Mouse (Mus musculus) naive thymus-derived CD4-positive, alpha-beta T cell, adult 2 months (primary cell): ENCODE measurements around the gene Rspry1.

Source experiments
- DNase-seq: peaks from one replicate; pipeline ENCODE4 v3.0.0-alpha.2; 2011; ENCODE audit warnings: low read depth

The Rspry1 gene

DNA sequence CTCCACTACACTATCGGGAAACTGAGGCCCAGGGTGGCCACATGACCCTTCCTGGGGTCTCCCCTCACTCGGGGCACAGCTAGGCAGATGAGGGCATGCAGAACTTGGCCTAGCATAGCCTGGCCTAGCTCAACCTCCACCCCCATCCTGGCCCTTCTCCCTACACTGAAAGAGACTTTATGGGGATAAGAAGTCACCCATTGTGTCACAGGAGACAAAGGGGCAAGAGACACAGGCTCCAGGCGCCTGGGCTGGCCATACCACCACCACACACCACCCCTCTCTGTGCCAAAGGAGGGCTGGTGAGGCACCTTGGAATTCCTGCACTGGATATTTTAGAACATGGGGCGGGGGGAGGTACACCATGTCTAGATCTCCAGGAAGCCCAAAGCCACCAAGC is 82.5 kb downstream of the Rspry1 start:
- DNase-seq = no peak

- no peak for DNase-seq
Observed at GRCm38 (mm10) chr8:94685953-94686352, 84.2 kb downstream of the Rspry1 start.

GRCm38 (mm10) chr8:94694701-94695100 is 93.0 kb downstream of the Rspry1 start:
- DNase-seq = no peak

- DNase-seq = peak; percentile 15
Observed at GRCm38 (mm10) chr8:94695341-94695993, 93.7 kb downstream of the Rspry1 start.

GRCm38 (mm10) chr8:94695994-94696384 is 94.3 kb downstream of the Rspry1 start, which contains the start of gene Pllp:
TSS of gene Pllp (minus strand) at chr8:94696278.
- peak; percentile 41 for DNase-seq

DNA sequence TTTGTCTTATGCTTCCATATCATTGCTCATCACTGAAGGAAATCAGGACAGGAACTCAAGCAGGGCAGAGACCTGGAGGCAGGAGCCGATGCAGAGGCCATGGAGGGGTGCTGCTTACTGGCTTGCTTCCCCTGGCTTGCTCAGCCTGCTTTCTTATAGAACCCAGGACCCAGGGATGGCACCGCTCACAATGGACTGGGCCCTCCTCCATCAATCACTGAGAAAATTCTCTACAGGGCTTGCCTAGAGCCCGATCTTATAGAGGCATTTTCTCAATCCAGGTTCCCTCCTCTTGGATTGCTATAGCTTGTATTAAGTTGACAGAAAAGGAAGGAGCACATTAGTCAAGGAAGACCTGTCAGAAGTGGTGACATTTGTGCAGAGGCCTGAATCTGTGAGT is 94.8 kb downstream of the Rspry1 start:
- no peak for DNase-seq

GRCm38 (mm10) chr8:94697956-94698355 is 96.2 kb downstream of the Rspry1 start:
- DNase-seq = no peak

DNA sequence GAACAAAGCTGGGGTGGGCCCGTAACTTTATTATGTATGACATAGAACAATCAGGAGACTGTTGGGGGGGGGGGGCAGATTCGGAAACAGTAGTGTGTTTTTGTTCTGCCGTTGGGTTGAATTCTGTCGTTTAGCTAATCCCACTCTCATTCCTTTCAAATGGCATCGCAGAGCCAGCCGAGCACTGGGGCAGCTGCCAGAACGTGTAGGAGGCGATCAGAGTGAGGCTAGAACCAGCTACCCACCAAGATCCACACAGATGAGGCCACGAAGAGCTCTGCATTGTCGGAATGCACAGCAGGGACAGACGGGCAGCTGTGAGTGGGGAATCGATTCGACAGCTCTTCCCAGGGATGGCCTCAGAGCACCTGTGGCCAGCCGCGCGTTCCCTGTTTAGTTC is 97.6 kb downstream of the Rspry1 start:
- no peak for DNase-seq

DNA sequence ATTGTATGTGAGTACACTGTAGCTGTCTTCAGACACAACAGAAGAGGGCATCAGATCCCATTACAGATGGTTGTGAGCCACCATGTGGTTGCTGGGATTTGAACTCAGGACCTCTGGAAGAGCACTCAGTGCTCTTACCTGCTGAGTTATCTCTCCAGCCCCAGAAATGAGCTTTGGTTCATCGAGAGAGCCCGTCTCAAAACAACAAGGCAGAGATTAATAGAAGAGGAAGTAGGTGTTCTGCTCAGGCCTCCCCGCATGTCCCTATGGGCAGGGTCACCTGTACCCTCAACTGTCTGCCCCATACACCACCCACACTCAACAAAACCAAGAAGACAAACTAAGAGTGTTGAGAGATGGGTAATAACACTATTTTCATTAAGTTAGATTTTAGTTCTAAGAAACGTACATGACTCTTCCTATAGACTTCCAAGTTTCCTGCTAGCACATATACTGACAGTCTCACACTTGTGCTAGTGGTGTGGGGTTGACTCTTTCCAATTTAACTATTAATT is 98.7 kb downstream of the Rspry1 start:
- no peak for DNase-seq

- DNase-seq = peak; percentile 42
Observed at GRCm38 (mm10) chr8:94702156-94702555, 100.4 kb downstream of the Rspry1 start.

DNA sequence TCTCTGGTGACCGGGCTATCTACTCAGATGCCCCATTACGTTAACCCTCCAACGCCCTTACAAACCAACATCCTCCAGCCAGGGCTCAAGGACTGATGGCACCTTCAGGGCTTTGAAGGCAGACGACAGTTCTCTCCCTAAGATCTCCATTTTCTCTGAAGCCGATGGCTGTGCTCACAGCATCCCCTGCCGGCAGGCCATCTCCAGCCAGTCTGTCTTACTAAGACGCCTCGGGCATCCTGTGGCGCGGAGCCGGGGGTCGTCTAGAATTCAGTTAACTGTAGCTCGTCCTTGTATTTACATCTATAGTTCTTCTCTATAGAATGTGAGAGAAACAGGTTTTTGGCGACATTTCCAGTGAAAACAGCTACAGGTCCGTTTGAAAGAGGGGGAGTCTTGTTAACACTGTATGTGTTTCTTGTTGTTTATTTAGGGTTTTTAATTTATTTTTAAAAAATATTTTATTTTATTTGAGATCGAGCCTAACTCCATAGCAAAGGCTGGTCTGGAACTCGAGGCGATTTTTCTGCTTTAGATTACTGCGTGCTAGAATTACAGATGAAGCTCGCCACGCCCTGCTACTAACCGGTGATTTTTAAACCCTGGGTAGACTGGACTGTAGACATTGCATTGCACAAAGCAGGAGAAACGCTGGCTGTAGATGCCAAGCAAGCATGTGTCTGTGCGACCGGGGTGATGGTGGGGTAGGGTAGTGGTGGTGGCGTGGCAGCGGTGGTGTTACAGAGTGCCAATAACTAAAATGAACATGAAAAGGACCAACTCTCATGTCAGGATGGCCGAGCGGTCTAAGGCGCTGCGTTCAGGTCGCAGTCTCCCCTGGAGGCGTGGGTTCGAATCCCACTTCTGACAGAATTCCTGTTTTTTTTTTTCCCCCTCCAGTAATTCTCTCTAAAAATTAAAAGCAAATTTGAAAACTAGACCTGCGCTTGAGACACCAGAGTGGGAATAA is 101.4 kb downstream of the Rspry1 start:
- DNase-seq = peak; percentile 88

GRCm38 (mm10) chr8:94703972-94704668 is 102.4 kb downstream of the Rspry1 start:
- peak; percentile 100 for DNase-seq

GRCm38 (mm10) chr8:94704669-94704984 is 102.9 kb downstream of the Rspry1 start:
- DNase-seq = no peak

DNA sequence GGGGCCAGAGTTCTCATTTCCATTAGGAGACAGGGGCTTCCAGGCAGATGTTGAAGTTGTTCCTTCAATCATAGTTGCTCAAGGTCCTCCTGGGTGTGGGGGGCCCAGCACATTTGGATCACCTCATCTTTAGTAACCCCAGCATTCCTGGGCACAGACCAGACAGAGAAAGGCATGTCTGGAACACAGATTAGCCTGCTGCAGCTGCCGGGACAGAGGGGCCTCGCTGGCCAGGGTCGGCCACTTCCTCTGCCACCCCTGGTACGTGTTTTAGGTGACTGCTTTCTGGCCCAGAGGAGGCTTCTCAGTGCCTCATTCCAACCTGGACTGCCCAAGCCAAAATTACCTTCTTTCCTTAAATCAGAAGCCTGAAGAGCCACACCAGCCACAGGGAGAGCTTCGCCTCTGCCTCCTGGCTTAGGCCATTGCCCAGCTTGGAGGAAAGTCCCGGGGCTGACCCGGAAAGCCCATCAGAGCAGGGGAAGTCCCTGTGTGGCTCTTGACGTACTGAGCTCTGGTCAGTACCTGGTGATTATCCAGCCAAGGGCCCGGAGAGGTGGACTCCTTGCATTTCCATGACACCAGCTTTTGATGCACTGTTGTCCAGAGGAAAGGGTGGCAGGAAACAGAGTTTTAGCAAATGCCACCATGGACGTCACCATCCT is 104.0 kb downstream of the Rspry1 start:
- no peak for DNase-seq

DNA sequence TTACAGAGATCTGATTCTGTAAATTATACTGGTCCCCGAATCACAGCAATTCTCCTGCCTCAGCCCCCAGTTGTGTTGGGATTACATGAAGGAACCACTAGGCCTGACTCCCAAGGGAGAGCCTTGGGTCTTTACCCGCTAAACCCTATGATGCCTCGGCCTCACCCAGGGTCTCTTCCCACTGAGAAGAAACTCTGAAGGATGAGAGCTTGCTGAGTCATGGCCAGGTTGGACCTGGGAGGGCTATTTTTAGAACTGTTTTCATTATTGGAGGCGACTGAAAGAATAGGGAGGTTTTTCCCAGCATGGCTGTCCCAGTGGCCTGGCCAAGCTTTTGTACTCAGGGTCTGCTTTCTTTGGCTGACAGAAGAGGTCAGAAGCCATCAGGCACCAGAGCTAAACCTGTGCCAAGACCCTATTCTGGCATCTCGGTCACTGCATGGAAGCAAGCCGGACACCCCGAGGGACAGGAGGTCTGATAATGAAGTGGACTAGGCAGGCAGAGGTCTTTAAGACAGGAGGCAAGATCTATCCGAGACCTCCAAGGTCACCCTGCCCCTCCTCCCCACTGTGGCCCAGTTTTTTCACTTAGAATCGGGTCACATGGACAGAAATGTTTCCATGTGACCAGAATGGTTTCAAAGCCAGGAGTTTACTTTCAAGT is 105.1 kb downstream of the Rspry1 start:
- no peak for DNase-seq
